In genomic region chr13:102589680-102590435, GRCm38 (mm10) we compare ENCODE assay signal across 8 mouse cellular contexts.
DNase-seq lines count a peak whose midpoint lies in the region; ATAC-seq lines count a peak whose summit lies in the region.

No protein-coding gene starts in this region.

- no peaks in the 10 kb centered on the region for H3K27me3 ChIP-seq in forebrain, embryonic 10.5 days (ENCODE audit: poor library complexity, severe bottlenecking)
- no peaks in the 10 kb centered on the region for H3K27me3 ChIP-seq in forebrain, embryonic 11.5 days (ENCODE audit: control insufficient read depth, insufficient read depth, low read length)
- no peaks in the 10 kb centered on the region for H3K27me3 ChIP-seq in neural tube, embryonic 15.5 days (replicated peaks)

- no peak for DNase-seq in forebrain, embryonic 10.5 days (ENCODE audit: extremely low spot score, low spot score)
- no peak for DNase-seq in forebrain, embryonic 11.5 days (ENCODE audit: low spot score)
- DNase-seq in urinary bladder, postnatal 14 days (ENCODE audit: low spot score) = peak; percentile 35
- no peak for DNase-seq in urinary bladder, adult 2 months (ENCODE audit: low spot score)
- peak; percentile 19 to 49 for DNase-seq in kidney, postnatal 36 days
- DNase-seq in gastrocnemius, postnatal 10 days = no peak
- DNase-seq in cerebellum, postnatal 36 days = no peak

- H3K36me3 ChIP-seq in forebrain, embryonic 10.5 days (replicated peaks) = no peaks in the 10 kb centered on the region
- H3K36me3 ChIP-seq in forebrain, embryonic 11.5 days (ENCODE audit: control insufficient read depth, insufficient read depth, low read length) = no peaks in the 10 kb centered on the region
- H3K36me3 ChIP-seq in neural tube, embryonic 15.5 days = no peaks in the 10 kb centered on the region

- H3K4me1 ChIP-seq in forebrain, embryonic 10.5 days = peaks cover 8% of the 10 kb centered on the region; the same call in 1 of the 2 replicates
- H3K4me1 ChIP-seq in forebrain, embryonic 11.5 days (replicated peaks; ENCODE audit: control insufficient read depth, insufficient read depth, low read length) = no peaks in the 10 kb centered on the region
- peaks cover 12% of the 10 kb centered on the region for H3K4me1 ChIP-seq in neural tube, embryonic 15.5 days

- H3K9ac ChIP-seq in forebrain, embryonic 11.5 days (ENCODE audit: low read length) = no peak overlapping the region
- H3K9ac ChIP-seq in neural tube, embryonic 15.5 days (replicated peaks) = no peak overlapping the region

- no peak overlapping the region for H3K4me2 ChIP-seq in forebrain, embryonic 11.5 days (ENCODE audit: low read depth, low read length, severe bottlenecking)
- H3K4me2 ChIP-seq in neural tube, embryonic 15.5 days = peak overlapping the region; percentile 26

- H3K27ac ChIP-seq in forebrain, embryonic 10.5 days = 0 out of 2 replicates have a peak overlapping the region, but pooled peaks have one; percentile 25
- no peak overlapping the region for H3K27ac ChIP-seq in forebrain, embryonic 11.5 days (ENCODE audit: low read depth, low read length)
- 0 out of 2 replicates have a peak overlapping the region, but pooled peaks have one; percentile 25 for H3K27ac ChIP-seq in neural tube, embryonic 15.5 days (replicated peaks)

- H3K4me3 ChIP-seq in forebrain, embryonic 10.5 days = no peak overlapping the region
- no peak overlapping the region for H3K4me3 ChIP-seq in forebrain, embryonic 11.5 days (ENCODE audit: low read depth, low read length)
- H3K4me3 ChIP-seq in neural tube, embryonic 15.5 days (replicated peaks) = no peak overlapping the region

- H3K9me3 ChIP-seq in forebrain, embryonic 10.5 days = no peaks in the 10 kb centered on the region
- H3K9me3 ChIP-seq in forebrain, embryonic 11.5 days (ENCODE audit: control insufficient read depth, low read length) = no peaks in the 10 kb centered on the region
- no peaks in the 10 kb centered on the region for H3K9me3 ChIP-seq in neural tube, embryonic 15.5 days (replicated peaks)

- WGBS in forebrain, embryonic 10.5 days = 80% methylated on average over 18 of the region's 18 CpGs
- WGBS in forebrain, embryonic 11.5 days = 64% methylated on average over 18 of the region's 18 CpGs
- WGBS in neural tube, embryonic 15.5 days = 25% methylated on average over 18 of the region's 18 CpGs

- no peak; the same call in 1 of the 2 replicates for ATAC-seq in forebrain, embryonic 11.5 days (replicated peaks; ENCODE audit: low FRiP score)
- ATAC-seq in neural tube, embryonic 15.5 days (ENCODE audit: low FRiP score) = no peak; the same call in 1 of the 2 replicates

Comparison
In these comparisons a context has a peak if more than half of its experiments do, and no peak if none do; other contexts are left out.
1. DNase-seq: peak in urinary bladder, postnatal 14 days (single experiment) and kidney, postnatal 36 days (2 of 2); none in forebrain, embryonic 10.5 days (single experiment), forebrain, embryonic 11.5 days (single experiment), urinary bladder, adult 2 months (single experiment), gastrocnemius, postnatal 10 days (single experiment) and cerebellum, postnatal 36 days (0 of 2).